Mouse (Mus musculus) layer of hippocampus, postnatal 10 days (tissue): ENCODE measurements at regions not wholly inside any gene's neighbourhood (a gene's known extent, or its start where the extent isn't known, plus 50 kb on each side); places are given as distances from the start of the nearest gene placed in this dataset.

Source experiments
- DNase-seq, 2 experiments: peaks; one replicate each; pipeline ENCODE4 v3.0.0; 2021; ENCODE audit warnings: low spot score in 2 of 2

- no peak for DNase-seq
Measured at GRCm38 (mm10) chr10:98292140-98292539, 565.6 kb upstream of the C030005K15Rik start.

GRCm38 (mm10) chr10:98305667-98306066 lies 579.1 kb upstream of the C030005K15Rik start:
- DNase-seq = no peak

- DNase-seq = no peak
Measured at GRCm38 (mm10) chr10:98309667-98310066, 583.1 kb upstream of the C030005K15Rik start.

GRCm38 (mm10) chr10:98311403-98311802 lies 584.8 kb upstream of the C030005K15Rik start:
- DNase-seq = no peak

- no peak for DNase-seq
Measured at GRCm38 (mm10) chr10:98318416-98318815, 591.9 kb upstream of the C030005K15Rik start.

- DNase-seq = no peak
Measured at GRCm38 (mm10) chr10:98323846-98324245, 590.4 kb upstream of the Atp2b1 start.

GRCm38 (mm10) chr10:98324591-98324990 lies 589.6 kb upstream of the Atp2b1 start:
- DNase-seq = no peak

GRCm38 (mm10) chr10:98325720-98326119 lies 588.5 kb upstream of the Atp2b1 start:
- DNase-seq = no peak

GRCm38 (mm10) chr10:98332682-98333081 lies 581.5 kb upstream of the Atp2b1 start:
- no peak for DNase-seq

- no peak for DNase-seq
Measured at GRCm38 (mm10) chr10:98333411-98334067, 580.7 kb upstream of the Atp2b1 start.

GRCm38 (mm10) chr10:98343827-98344226 lies 570.4 kb upstream of the Atp2b1 start:
- DNase-seq = no peak

- peak; percentile 50 to 61 for DNase-seq
Measured at GRCm38 (mm10) chr10:98349466-98349865, 564.7 kb upstream of the Atp2b1 start.

- DNase-seq = no peak
Measured at GRCm38 (mm10) chr10:98350318-98350926, 563.8 kb upstream of the Atp2b1 start.

- no peak for DNase-seq
Measured at GRCm38 (mm10) chr10:98352061-98352460, 562.1 kb upstream of the Atp2b1 start.

GRCm38 (mm10) chr10:98354486-98354885 lies 559.7 kb upstream of the Atp2b1 start:
- DNase-seq = no peak

- DNase-seq = no peak
Measured at GRCm38 (mm10) chr10:98364604-98365003, 549.6 kb upstream of the Atp2b1 start.

GRCm38 (mm10) chr10:98372561-98372960 lies 541.6 kb upstream of the Atp2b1 start:
- DNase-seq = no peak

GRCm38 (mm10) chr10:98373314-98373713 lies 540.9 kb upstream of the Atp2b1 start:
- no peak for DNase-seq

- DNase-seq = no peak
Measured at GRCm38 (mm10) chr10:98374684-98375083, 539.5 kb upstream of the Atp2b1 start.

GRCm38 (mm10) chr10:98388543-98388942 lies 525.7 kb upstream of the Atp2b1 start:
- DNase-seq = no peak

GRCm38 (mm10) chr10:98399864-98400263 lies 514.3 kb upstream of the Atp2b1 start:
- DNase-seq = peak in 1 of 2 experiments; percentile 21

- peak; percentile 8 to 17 for DNase-seq
Measured at GRCm38 (mm10) chr10:98417807-98418743, 496.1 kb upstream of the Atp2b1 start.
